Mouse (Mus musculus) CD4-positive, CD25-positive, alpha-beta regulatory T cell (primary cell): ENCODE measurements around the gene H2al1o. TPM values are rescaled to one million over a fixed set of nuclear protein-coding genes. Genes with fewer than 3 reads are reported as not detected.

Experiments
- polyA plus RNA-seq: library from polyadenylated mRNA; unstranded; fragments of 100-300 nt; shearing (Covaris generic); gene quantifications from one replicate; pipeline ENCODE4 v1.2.1, GENCODE M21; 2017

The H2al1o gene
- not detected for polyA plus RNA-seq

GRCm38 (mm10) chrX:9572309-9572708 lies at the start of gene H2al1o:
Gene H2al1o, minus strand, starts transcription at chrX:9572409.

Other genes with a start within 250 kb of the H2al1o start
- 0.71 TPM for gene H2al1k, start 221.8 kb downstream of the H2al1o start, polyA plus RNA-seq
- gene Cybb, start 84.6 kb downstream of the H2al1o start, polyA plus RNA-seq = 20.3 TPM
- 35.2 TPM for gene Dynlt3, start 90.6 kb upstream of the H2al1o start, polyA plus RNA-seq